Comparison of ENCODE assay signal across 14 mouse cellular contexts in the genomic region with DNA sequence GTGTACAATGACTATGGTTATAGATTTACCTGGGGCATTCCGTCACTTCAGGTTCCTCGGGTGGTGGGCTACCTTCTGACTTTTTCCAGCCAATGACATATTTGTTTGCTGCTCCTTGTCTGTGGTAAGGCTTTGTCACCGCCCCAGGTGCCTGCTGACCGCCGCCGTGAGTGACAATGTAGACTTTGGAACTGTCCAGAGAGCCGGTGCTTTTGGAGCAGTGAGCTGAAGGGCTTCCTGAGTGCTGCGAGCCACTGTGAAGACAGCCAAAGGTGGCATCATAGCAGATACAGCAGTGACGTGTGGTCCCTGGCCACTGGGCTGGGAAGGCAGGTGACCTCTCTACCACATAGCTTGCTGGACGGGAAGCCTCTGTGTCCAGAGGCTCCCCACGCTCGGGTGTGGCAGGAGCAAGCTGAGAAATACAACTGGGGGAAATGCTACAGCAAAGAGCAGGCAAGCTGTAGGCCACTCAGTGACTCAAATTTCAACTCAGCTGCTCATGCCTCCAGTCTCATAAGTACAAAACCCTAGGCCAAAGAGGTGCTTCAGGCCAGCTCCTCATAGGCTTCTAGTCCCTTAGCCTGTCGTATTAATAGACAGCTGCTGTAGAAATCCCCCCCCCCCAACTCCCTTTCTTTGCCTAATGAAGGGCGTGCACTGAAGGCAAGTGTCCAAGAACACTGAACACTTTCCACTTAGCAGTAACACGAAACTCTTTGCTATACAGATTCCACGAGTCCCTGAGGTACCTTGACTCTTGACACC.
A peak's percentile ranks its signal among the peaks of the same experiment; 100 is the strongest.
DNase-seq lines count a peak whose midpoint lies in the region; ATAC-seq lines count a peak whose summit lies in the region.
"Had no signal": no experiment of that assay in that cellular context is flagged by ENCODE, and none has a peak within 500 bp of the region (broad histone marks: within the 10 kb centered on the region; RNA-seq: fewer than 3 reads in every experiment).

No protein-coding gene starts in this region.

- no peak overlapping the region for H3K4me3 ChIP-seq in embryonic facial prominence, embryonic 14.5 days (ENCODE audit: low read depth, low read length)
- H3K4me3 ChIP-seq in embryonic facial prominence, embryonic 10.5 days = no peak overlapping the region
- H3K4me3 ChIP-seq in liver, embryonic 11.5 days (ENCODE audit: low read depth, low read length) = no peak overlapping the region
- no peak overlapping the region for H3K4me3 ChIP-seq in heart, embryonic 15.5 days

- H3K27ac ChIP-seq in embryonic facial prominence, embryonic 14.5 days (replicated peaks; ENCODE audit: low read depth, low read length) = no peak overlapping the region
- H3K27ac ChIP-seq in embryonic facial prominence, embryonic 10.5 days (replicated peaks) = no peak overlapping the region
- H3K27ac ChIP-seq in liver, embryonic 11.5 days (ENCODE audit: low read depth, low read length) = no peak overlapping the region
- peak overlapping the region; percentile 90 for H3K27ac ChIP-seq in heart, embryonic 15.5 days
- H3K27ac ChIP-seq: hindbrain, embryonic 14.5 days had no signal

- no peaks in the 10 kb centered on the region for H3K4me1 ChIP-seq in embryonic facial prominence, embryonic 14.5 days (ENCODE audit: control insufficient read depth, insufficient read depth, low read length)
- peaks cover 40% of the 10 kb centered on the region for H3K4me1 ChIP-seq in embryonic facial prominence, embryonic 10.5 days
- H3K4me1 ChIP-seq in liver, embryonic 11.5 days (replicated peaks; ENCODE audit: control insufficient read depth, insufficient read depth, low read length) = no peaks in the 10 kb centered on the region
- peaks cover 47% of the 10 kb centered on the region for H3K4me1 ChIP-seq in heart, embryonic 15.5 days (replicated peaks)

- no peaks in the 10 kb centered on the region for H3K9me3 ChIP-seq in embryonic facial prominence, embryonic 14.5 days (ENCODE audit: control insufficient read depth, low read length)
- 0 out of 2 replicates have a peak, but pooled peaks cover 3% of the 10 kb centered on the region for H3K9me3 ChIP-seq in embryonic facial prominence, embryonic 10.5 days
- H3K9me3 ChIP-seq in liver, embryonic 11.5 days (ENCODE audit: control insufficient read depth, low read length) = no peaks in the 10 kb centered on the region
- no peaks in the 10 kb centered on the region for H3K9me3 ChIP-seq in heart, embryonic 15.5 days (replicated peaks)

- peak; percentile 60 for DNase-seq in embryonic facial prominence, embryonic 14.5 days (ENCODE audit: low spot score)
- DNase-seq in embryonic facial prominence, embryonic 10.5 days (ENCODE audit: low spot score) = no peak
- peak; percentile 35 for DNase-seq in liver
- no peak for DNase-seq in liver, embryonic 11.5 days (ENCODE audit: low spot score)
- peak; percentile 10 for DNase-seq in skeletal muscle tissue, adult 2 months (ENCODE audit: low read depth, low spot score)
- DNase-seq in cerebellum, postnatal 14 days = no peak
- no peak for DNase-seq in T-cell, adult 2 months (ENCODE audit: low spot score)
- DNase-seq: cerebellum, adult 18-20 months; midbrain, embryonic 14.5 days; right cerebral cortex, postnatal 25 days had no signal

- peaks cover 70% of the 10 kb centered on the region for H3K36me3 ChIP-seq in embryonic facial prominence, embryonic 14.5 days (ENCODE audit: control insufficient read depth, insufficient read depth, low read length)
- H3K36me3 ChIP-seq in embryonic facial prominence, embryonic 10.5 days (replicated peaks) = peaks cover 66% of the 10 kb centered on the region
- no peaks in the 10 kb centered on the region for H3K36me3 ChIP-seq in liver, embryonic 11.5 days (ENCODE audit: control insufficient read depth, insufficient read depth, low read length)
- H3K36me3 ChIP-seq in heart, embryonic 15.5 days = peaks cover 47% of the 10 kb centered on the region

- no peak overlapping the region for H3K9ac ChIP-seq in embryonic facial prominence, embryonic 14.5 days (ENCODE audit: low read depth, low read length)
- H3K9ac ChIP-seq in liver, embryonic 11.5 days (ENCODE audit: low read depth, low read length) = no peak overlapping the region
- peak overlapping the region; percentile 37; the same call in 1 of the 2 replicates for H3K9ac ChIP-seq in heart, embryonic 15.5 days
- H3K9ac ChIP-seq: hindbrain, embryonic 14.5 days had no signal

- ATAC-seq in embryonic facial prominence, embryonic 14.5 days (ENCODE audit: low read depth) = peak; percentile 45
- ATAC-seq in liver, embryonic 11.5 days (replicated peaks; ENCODE audit: low FRiP score) = no peak
- ATAC-seq in heart, embryonic 15.5 days (replicated peaks; ENCODE audit: insufficient number of reproducible peaks, insufficient read depth, low FRiP score, low read depth) = peak; percentile 75
- ATAC-seq: forebrain, embryonic 16.5 days had no signal

- no peak overlapping the region for H3K4me2 ChIP-seq in embryonic facial prominence, embryonic 14.5 days (ENCODE audit: low read depth, low read length)
- no peak overlapping the region for H3K4me2 ChIP-seq in liver, embryonic 11.5 days
- peak overlapping the region; percentile 35 for H3K4me2 ChIP-seq in heart, embryonic 15.5 days
- H3K4me2 ChIP-seq: hindbrain, embryonic 14.5 days had no signal

- no peaks in the 10 kb centered on the region for H3K27me3 ChIP-seq in embryonic facial prominence, embryonic 14.5 days (replicated peaks; ENCODE audit: control insufficient read depth, insufficient read depth, low read length)
- H3K27me3 ChIP-seq in embryonic facial prominence, embryonic 10.5 days (replicated peaks; ENCODE audit: low read depth, poor library complexity, severe bottlenecking) = no peaks in the 10 kb centered on the region
- no peaks in the 10 kb centered on the region for H3K27me3 ChIP-seq in liver, embryonic 11.5 days (replicated peaks; ENCODE audit: control insufficient read depth, insufficient read depth, low read length)
- no peaks in the 10 kb centered on the region for H3K27me3 ChIP-seq in heart, embryonic 15.5 days
- H3K27me3 ChIP-seq: CH12.LX had no signal

- WGBS in embryonic facial prominence, embryonic 14.5 days = 74% methylated on average over 16 of the region's 16 CpGs
- WGBS in embryonic facial prominence, embryonic 10.5 days = 83% methylated on average over 16 of the region's 16 CpGs
- 77% methylated on average over 16 of the region's 16 CpGs for WGBS in liver, embryonic 11.5 days
- 54% methylated on average over 16 of the region's 16 CpGs for WGBS in heart, embryonic 15.5 days

Comparison
In these comparisons a context has a peak if more than half of its experiments do, and no peak if none do; other contexts are left out.
1. DNase-seq: peak in embryonic facial prominence, embryonic 14.5 days (single experiment), liver (single experiment) and skeletal muscle tissue, adult 2 months (single experiment); none in embryonic facial prominence, embryonic 10.5 days (single experiment), liver, embryonic 11.5 days (single experiment), cerebellum, postnatal 14 days (0 of 2) and T-cell, adult 2 months (single experiment).